Mouse (Mus musculus): Measurements from ENCODE around the gene 4933402N03Rik.

DNA sequence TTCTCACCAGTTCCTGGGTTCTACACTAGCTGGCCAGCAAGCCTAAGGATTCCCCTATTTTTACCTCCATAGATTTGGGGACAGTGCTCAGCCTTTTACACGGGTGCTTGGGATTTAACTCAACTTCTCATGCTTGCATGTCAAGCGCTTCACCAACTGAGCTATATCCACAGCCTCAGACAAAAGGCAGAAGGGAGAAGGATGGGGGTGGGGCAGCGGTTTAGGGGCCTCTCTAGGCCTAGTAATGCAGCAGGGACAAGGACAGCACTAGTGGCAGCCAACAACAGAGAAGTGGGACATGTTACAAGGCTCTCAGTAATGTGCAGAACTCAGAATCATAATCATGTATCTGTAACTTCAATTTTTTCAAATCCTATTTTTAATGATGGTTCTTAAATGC, 21.7 kb upstream of the 4933402N03Rik start:
- no peak for TF ChIP-seq CTCF (IDR thresholded peaks at IDR 0.05; ENCODE audit: low read depth, low read length)
- TF ChIP-seq POLR2A (IDR thresholded peaks at IDR 0.05; ENCODE audit: borderline replicate concordance, low read depth, low read length) = no peak

All from bone marrow macrophage, adult 2 months (primary cell).